9 mouse cellular contexts compared by ENCODE assay signal in the genomic region with DNA sequence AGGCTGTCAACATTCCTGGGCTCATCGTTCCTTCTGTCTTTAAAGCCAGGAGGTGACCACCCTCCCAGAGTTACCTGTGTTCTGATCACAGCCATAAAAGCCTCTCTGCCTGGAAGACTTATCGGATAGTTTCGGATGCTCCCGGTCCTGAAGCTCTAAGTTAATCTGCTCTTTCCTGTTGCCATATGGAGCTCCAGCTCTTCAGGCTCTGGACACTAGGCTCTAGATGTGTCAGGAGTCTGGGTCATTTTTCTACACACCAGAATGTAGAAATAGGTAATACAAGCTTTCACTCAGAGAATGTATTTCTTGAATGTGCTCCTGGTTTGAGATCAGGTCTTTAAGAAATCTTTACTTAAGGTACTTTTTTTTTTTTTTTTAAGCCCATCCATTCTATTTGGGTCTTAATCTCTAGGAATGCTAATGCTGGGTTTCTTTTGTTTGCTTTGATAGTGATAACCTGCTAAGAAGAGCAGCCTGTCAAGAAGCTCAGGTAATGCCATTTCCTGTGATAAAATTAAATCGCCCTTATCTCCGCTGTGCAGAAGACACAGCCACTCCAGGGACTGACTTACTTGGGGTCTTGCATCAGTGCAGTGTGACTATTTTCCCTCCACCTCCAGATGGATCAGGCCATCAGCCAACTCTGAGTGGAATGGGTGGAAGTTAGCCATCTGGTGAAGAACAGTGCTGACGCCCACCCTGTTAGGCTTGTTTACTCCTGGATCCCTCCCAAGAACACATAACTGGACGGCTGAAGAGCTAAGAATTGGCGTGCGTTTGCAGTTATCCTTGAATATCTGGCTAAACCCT. TPM values are rescaled to one million over a fixed set of nuclear protein-coding genes. Genes with fewer than 3 reads are reported as not detected.
DNase-seq lines count a peak whose midpoint lies in the region; ATAC-seq and TF ChIP-seq lines count a peak whose summit lies in the region.
"Had no signal": no experiment of that assay in that cellular context is flagged by ENCODE, and none has a peak within 500 bp of the region (broad histone marks: within the 10 kb centered on the region; RNA-seq: fewer than 3 reads in every experiment).

No protein-coding gene starts in this region.

- H3K4me3 ChIP-seq in heart, adult 2 months: no peak overlapping the region
- H3K4me3 ChIP-seq in heart, embryonic 12.5 days: no peak overlapping the region
- no peak overlapping the region for H3K4me3 ChIP-seq in MEL (ENCODE audit: control insufficient read depth in 1 of 2, insufficient read depth in 1 of 2, low read depth in 2 of 2, low read length in 2 of 2)
- H3K4me3 ChIP-seq in forebrain, postnatal 0 days (ENCODE audit: low read depth, low read length): no peak overlapping the region
- no peak overlapping the region for H3K4me3 ChIP-seq in intestine, embryonic 16.5 days (ENCODE audit: low read length)

- ATAC-seq in heart, embryonic 12.5 days (ENCODE audit: insufficient number of reproducible peaks, low FRiP score): no peak; the same call in 1 of the 2 replicates
- peak; percentile 87 for ATAC-seq in forebrain, postnatal 0 days
- peak; percentile 81 for ATAC-seq in intestine, embryonic 16.5 days

- no peaks in the 10 kb centered on the region for H3K27me3 ChIP-seq in heart, adult 2 months (ENCODE audit: control insufficient read depth, insufficient read depth, low read length)
- no peaks in the 10 kb centered on the region for H3K27me3 ChIP-seq in heart, embryonic 12.5 days (replicated peaks)
- no peaks in the 10 kb centered on the region for H3K27me3 ChIP-seq in MEL (ENCODE audit: control insufficient read depth in 1 of 2, insufficient read depth in 2 of 2, low read length in 2 of 2)
- no peaks in the 10 kb centered on the region for H3K27me3 ChIP-seq in forebrain, postnatal 0 days (ENCODE audit: insufficient read depth, low read length)
- no peaks in the 10 kb centered on the region for H3K27me3 ChIP-seq in intestine, embryonic 16.5 days (replicated peaks; ENCODE audit: control insufficient read depth, insufficient read depth, low read length)

- 35% methylated on average over 10 of the region's 10 CpGs for WGBS in heart, adult 2 months
- WGBS in heart, embryonic 12.5 days: 44% methylated on average over 10 of the region's 10 CpGs
- WGBS in forebrain, postnatal 0 days: 55% methylated on average over 10 of the region's 10 CpGs
- WGBS in intestine, embryonic 16.5 days: 48% methylated on average over 10 of the region's 10 CpGs

- no peaks in the 10 kb centered on the region for H3K4me1 ChIP-seq in heart, adult 2 months (ENCODE audit: control insufficient read depth, insufficient read depth, low read length)
- peaks cover 3% of the 10 kb centered on the region; the same call in 1 of the 2 replicates for H3K4me1 ChIP-seq in heart, embryonic 12.5 days (replicated peaks)
- peaks cover 4 to 13% of the 10 kb centered on the region in 2 experiments; a peak in 3 of 4 replicates for H3K4me1 ChIP-seq in MEL (ENCODE audit: control insufficient read depth in 1 of 2, insufficient read depth in 2 of 2, low read length in 2 of 2)
- 0 out of 2 replicates have a peak, but pooled peaks cover 7% of the 10 kb centered on the region for H3K4me1 ChIP-seq in forebrain, postnatal 0 days (ENCODE audit: insufficient read depth)
- H3K4me1 ChIP-seq in intestine, embryonic 16.5 days (ENCODE audit: control insufficient read depth, insufficient read depth, low read length): peaks cover 3% of the 10 kb centered on the region; the same call in 1 of the 2 replicates

- intact Hi-C loops in heart, adult 2 months (cut with DNase I): no loop called here

- H3K9me3 ChIP-seq in heart, embryonic 12.5 days (replicated peaks): no peaks in the 10 kb centered on the region
- no peaks in the 10 kb centered on the region for H3K9me3 ChIP-seq in MEL (replicated peaks; ENCODE audit: insufficient read depth, low read length)
- no peaks in the 10 kb centered on the region for H3K9me3 ChIP-seq in forebrain, postnatal 0 days (ENCODE audit: low read length)
- no peaks in the 10 kb centered on the region for H3K9me3 ChIP-seq in intestine, embryonic 16.5 days (ENCODE audit: control insufficient read depth, low read length)

- no peak for TF ChIP-seq EP300 in heart, adult 2 months (IDR thresholded peaks at IDR 0.05; ENCODE audit: insufficient read depth, low read depth, low read length)
- peak; percentile 88 to 90 for TF ChIP-seq EP300 in MEL (IDR thresholded peaks at IDR 0.05; ENCODE audit: low read depth in 1 of 2, low read length in 2 of 2)

- DNase-seq in heart, adult 2 months: peak; percentile 39 to 59
- peak; percentile 72 for DNase-seq in MEL (ENCODE audit: low read depth, low spot score)
- peak; percentile 76 for DNase-seq in forebrain, postnatal 0 days
- peak; percentile 74 for DNase-seq in lung, postnatal 10 days
- DNase-seq in spleen, postnatal 36 days (ENCODE audit: low spot score in 2 of 2): no peak
- DNase-seq in thymus, postnatal 25 days: no peak

- H3K79me2 ChIP-seq in heart, adult 2 months (replicated peaks; ENCODE audit: control insufficient read depth, insufficient read depth, low read length): no peaks in the 10 kb centered on the region
- no peaks in the 10 kb centered on the region; the same call in 1 of the 2 replicates for H3K79me2 ChIP-seq in MEL (ENCODE audit: control insufficient read depth, insufficient read depth, low read length, poor library complexity)

- TF ChIP-seq CTCF in heart, adult 2 months (IDR thresholded peaks at IDR 0.05): no peak
- no peak for TF ChIP-seq CTCF in MEL (IDR thresholded peaks at IDR 0.05 in 2 of 3, conservative IDR thresholded peaks at IDR 0.05 in 1 of 3; ENCODE audit: control insufficient read depth in 1 of 3, insufficient read depth in 1 of 3, low read depth in 2 of 3, low read length in 3 of 3, poor library complexity in 1 of 3, severe bottlenecking in 1 of 3)
- no peak for TF ChIP-seq CTCF in forebrain, postnatal 0 days (IDR thresholded peaks at IDR 0.05; ENCODE audit: low read depth)

- H3K9ac ChIP-seq in heart, adult 2 months (ENCODE audit: low read depth, low read length): no peak overlapping the region
- no peak overlapping the region for H3K9ac ChIP-seq in heart, embryonic 12.5 days
- H3K9ac ChIP-seq in MEL (ENCODE audit: control insufficient read depth, low read depth, low read length, poor library complexity, severe bottlenecking): no peak overlapping the region
- H3K9ac ChIP-seq in forebrain, postnatal 0 days: no peak overlapping the region
- no peak overlapping the region for H3K9ac ChIP-seq in intestine, embryonic 16.5 days (ENCODE audit: low read depth, low read length)

- no peak overlapping the region for H3K27ac ChIP-seq in heart, adult 2 months
- H3K27ac ChIP-seq in heart, embryonic 12.5 days (ENCODE audit: poor library complexity, severe bottlenecking): no peak overlapping the region
- peak overlapping the region; percentile 38 for H3K27ac ChIP-seq in MEL (ENCODE audit: control insufficient read depth, low read depth, low read length)
- H3K27ac ChIP-seq in forebrain, postnatal 0 days (ENCODE audit: low read depth, low read length): no peak overlapping the region
- no peak overlapping the region; the same call in 1 of the 2 replicates for H3K27ac ChIP-seq in intestine, embryonic 16.5 days (ENCODE audit: low read length)
- H3K27ac ChIP-seq: macrophage had no signal

- TF ChIP-seq RAD21 in MEL (IDR thresholded peaks at IDR 0.05; ENCODE audit: low read depth, low read length): no peak

- H3K36me3 ChIP-seq in heart, adult 2 months (ENCODE audit: control insufficient read depth, insufficient read depth, low read length): no peaks in the 10 kb centered on the region
- H3K36me3 ChIP-seq in heart, embryonic 12.5 days: peaks cover 20% of the 10 kb centered on the region
- peaks cover 5 to 21% of the 10 kb centered on the region in 2 experiments for H3K36me3 ChIP-seq in MEL (ENCODE audit: control insufficient read depth in 1 of 2, insufficient read depth in 2 of 2, low read length in 2 of 2)
- peaks cover 3% of the 10 kb centered on the region; the same call in 1 of the 2 replicates for H3K36me3 ChIP-seq in forebrain, postnatal 0 days (ENCODE audit: insufficient read depth)
- H3K36me3 ChIP-seq in intestine, embryonic 16.5 days (ENCODE audit: control insufficient read depth, insufficient read depth, low read length): no peaks in the 10 kb centered on the region; the same call in 1 of the 2 replicates

- no peak for TF ChIP-seq POLR2A in heart, adult 2 months (IDR thresholded peaks at IDR 0.05; ENCODE audit: insufficient read depth, low read depth, low read length)
- TF ChIP-seq POLR2A in MEL (IDR thresholded peaks at IDR 0.05; ENCODE audit: control insufficient read depth in 1 of 2, insufficient read depth in 1 of 2, low read depth in 1 of 2, low read length in 2 of 2, poor library complexity in 1 of 2): no peak

- H3K4me2 ChIP-seq in heart, embryonic 12.5 days: no peak overlapping the region
- H3K4me2 ChIP-seq in forebrain, postnatal 0 days (ENCODE audit: low read depth): no peak overlapping the region
- no peak overlapping the region for H3K4me2 ChIP-seq in intestine, embryonic 16.5 days (ENCODE audit: low read depth, low read length)

TF ChIP-seq in MEL, 35 proteins besides CTCF, POLR2A, EP300 and RAD21 (continues in another document):
- TF ChIP-seq SMC3 (IDR thresholded peaks at IDR 0.05; ENCODE audit: low read depth, low read length): no peak
- TF ChIP-seq GABPA (IDR thresholded peaks at IDR 0.05; ENCODE audit: low read depth, low read length): no peak
- TF ChIP-seq MAFK (IDR thresholded peaks at IDR 0.05; ENCODE audit: borderline replicate concordance, low read depth, low read length): no peak
- TF ChIP-seq USF1 (IDR thresholded peaks at IDR 0.05; ENCODE audit: low read depth, low read length): no peak
- no peak for TF ChIP-seq CHD2 (IDR thresholded peaks at IDR 0.05; ENCODE audit: low read length)
- TF ChIP-seq ETS1 (IDR thresholded peaks at IDR 0.05; ENCODE audit: low read depth, low read length): peak; percentile 72
- TF ChIP-seq POLR2AphosphoS2 (IDR thresholded peaks at IDR 0.05; ENCODE audit: low read length): no peak
- no peak for TF ChIP-seq POLR2AphosphoS5 (IDR thresholded peaks at IDR 0.05; ENCODE audit: borderline replicate concordance, low read depth, low read length)
- TF ChIP-seq ZMIZ1 (IDR thresholded peaks at IDR 0.05; ENCODE audit: low read depth, low read length): no peak
- TF ChIP-seq RCOR1 (IDR thresholded peaks at IDR 0.05; ENCODE audit: low read depth, low read length): peak; percentile 90
- TF ChIP-seq TAL1 (IDR thresholded peaks at IDR 0.05; ENCODE audit: low read length): peak; percentile 83

RNA-seq across cellular contexts. Expression of gene Agk, which starts 22.2 kb away (rescaled TPM):
- 10 to 100 TPM; 16.6 to 17.5 TPM for total RNA-seq in heart, adult 2 months (2021)
- polyA plus RNA-seq in heart, adult 2 months (2012; rRNA removed): 10.7 and 17.4 TPM in 2 replicates
- 40.6 and 43.3 TPM in 2 replicates for polyA plus RNA-seq in heart, embryonic 12.5 days (2016; fragmentation: Nextera tagmentation; extraction: Ambion mirVana)
- total RNA-seq in MEL (2012; rRNA removed): 29.6 and 29.9 TPM in 2 replicates
- polyA plus RNA-seq in MEL (2012; ENCODE audit: insufficient read depth in 1 of 2, insufficient read length in 2 of 2, low read depth in 1 of 2, low replicate concordance in 2 of 2, missing spikeins in 1 of 2): 10 to 100 TPM in 1 of 2 experiments, not detected in 1; 29.7 TPM
- 73.8 and 85.1 TPM in 2 replicates for total RNA-seq in forebrain, postnatal 0 days (2014; rRNA removed)
- polyA plus RNA-seq in forebrain, postnatal 0 days (2015; fragmentation: Nextera tagmentation; extraction: Ambion mirVana): 50.9 and 60.5 TPM in 2 replicates
- polyA plus RNA-seq in intestine, embryonic 16.5 days (2015; fragmentation: Nextera tagmentation; extraction: Ambion mirVana): 30.7 and 32.9 TPM in 2 replicates

Comparison
In these comparisons a context has a peak if more than half of its experiments do, and no peak if none do; other contexts are left out.
1. DNase-seq: peak in heart, adult 2 months (2 of 2), MEL (single experiment), forebrain, postnatal 0 days (single experiment) and lung, postnatal 10 days (single experiment); none in spleen, postnatal 36 days (0 of 2) and thymus, postnatal 25 days (single experiment).